Mouse (Mus musculus) cerebellum, adult 9-11 months (tissue): ENCODE results near the gene Abo.

ENCODE experiments used
- DNase-seq: peaks from one replicate; pipeline ENCODE4 v3.0.0; 2022

The Abo gene

GRCm38 (mm10) chr2:26862856-26863255 is 1.9 kb downstream of the Abo start:
- no peak for DNase-seq

DNA sequence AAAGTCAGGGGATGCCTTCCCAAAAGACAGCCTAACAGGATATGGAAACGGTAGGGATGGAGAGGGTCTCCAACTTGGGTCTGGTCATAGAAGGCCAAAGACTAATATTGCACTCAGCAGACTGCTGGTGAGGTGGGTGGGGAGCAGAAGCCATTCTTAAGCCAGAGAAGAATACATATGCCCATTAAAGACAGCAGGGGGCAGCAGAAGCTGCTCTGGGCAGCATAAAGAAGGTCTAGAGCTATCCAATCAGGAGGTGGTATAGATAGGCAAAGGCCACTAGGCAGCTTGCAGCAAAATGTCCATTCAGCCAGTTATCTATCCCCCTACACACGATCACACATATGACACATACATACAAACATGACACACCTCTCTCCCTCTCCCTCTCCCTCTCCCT is 17.1 kb downstream of the Abo start:
- peak; percentile 3 for DNase-seq

DNA sequence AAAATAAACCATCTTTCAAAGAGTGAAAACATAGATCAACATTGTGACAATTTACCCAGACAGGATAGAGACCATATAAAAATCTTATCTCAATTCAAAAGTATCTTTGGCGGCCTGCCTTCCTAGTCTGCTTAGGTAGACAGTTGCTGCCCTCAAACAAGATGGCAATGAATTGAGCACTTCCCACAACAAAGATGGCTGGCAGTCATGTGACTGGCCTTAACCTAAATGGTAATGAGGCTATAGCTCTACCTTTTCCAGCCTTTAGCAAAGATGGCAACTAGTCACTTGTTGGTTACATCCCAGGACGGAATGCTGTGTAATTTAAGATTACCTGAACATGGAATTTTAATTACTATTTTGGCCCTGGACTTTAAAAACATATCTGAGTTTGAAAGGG is 32.3 kb downstream of the Abo start:
- no peak for DNase-seq

DNA sequence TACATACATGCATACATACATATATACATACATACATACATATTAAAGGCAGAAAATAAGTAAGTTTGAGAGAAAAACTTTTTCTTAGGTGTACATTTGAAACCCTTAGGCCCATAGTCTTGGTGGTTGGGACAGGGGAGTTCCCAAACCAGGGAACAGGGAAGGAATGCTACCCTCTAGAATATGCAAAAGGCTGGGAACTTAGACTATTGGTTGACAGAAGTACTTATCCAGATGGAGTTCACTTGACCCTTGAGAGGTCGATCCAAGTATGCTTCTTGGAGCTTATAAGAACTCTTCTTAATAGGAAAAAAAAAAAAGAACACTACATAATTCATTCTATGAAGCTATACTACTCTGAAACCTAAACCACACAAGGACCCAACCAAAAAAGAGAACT is 36.7 kb downstream of the Abo start:
- no peak for DNase-seq

- DNase-seq: no peak
These were observed 37.4 kb downstream of the Abo start for GRCm38 (mm10) chr2:26827261-26827975.
